Mouse (Mus musculus) frontal cortex, postnatal 10 days (tissue): ENCODE measurements around the gene Ppil4.
"Not testable (repeated sequence)": the region's sequence is repeated elsewhere in the genome, so short reads cannot be mapped to it uniquely, and the experiment has no call there.

ENCODE experiments used
- DNase-seq, 2 experiments: peaks; one replicate each; pipeline ENCODE4 v3.0.0; 2022; ENCODE audit warnings: low spot score in 2 of 2, mixed read lengths in 1 of 2

Gene Ppil4

GRCm38 (mm10) chr10:7792751-7793385, at the start of gene Ppil4, which contains the start of gene Ginm1:
Gene Ppil4, plus strand, starts transcription at chr10:7792891.
Gene Ginm1, minus strand, starts transcription at chr10:7792824.
- DNase-seq, result peak; percentile 82 to 91

GRCm38 (mm10) chr10:7745528-7745927, 47.2 kb upstream of the Ppil4 start:
- DNase-seq, result not testable (repeated sequence)

- DNase-seq, result no peak
Measured at GRCm38 (mm10) chr10:7748752-7749151, 43.9 kb upstream of the Ppil4 start.

GRCm38 (mm10) chr10:7757544-7757943, 35.1 kb upstream of the Ppil4 start:
- no peak for DNase-seq

GRCm38 (mm10) chr10:7772346-7772745, 20.3 kb upstream of the Ppil4 start:
- no peak for DNase-seq

GRCm38 (mm10) chr10:7772769-7773168, 19.9 kb upstream of the Ppil4 start:
- DNase-seq, result no peak

GRCm38 (mm10) chr10:7775421-7775820, 17.3 kb upstream of the Ppil4 start:
- no peak for DNase-seq

- no peak for DNase-seq
Measured at GRCm38 (mm10) chr10:7778361-7778760, 14.3 kb upstream of the Ppil4 start.

- DNase-seq, result no peak
Measured at GRCm38 (mm10) chr10:7779751-7780237, 12.9 kb upstream of the Ppil4 start.

GRCm38 (mm10) chr10:7780238-7781176, 12.2 kb upstream of the Ppil4 start:
- DNase-seq, result peak; percentile 67 to 83

- DNase-seq, result no peak
Measured at GRCm38 (mm10) chr10:7781214-7781613, 11.5 kb upstream of the Ppil4 start.

GRCm38 (mm10) chr10:7787319-7787718, 5.4 kb upstream of the Ppil4 start:
- no peak for DNase-seq

GRCm38 (mm10) chr10:7792254-7792750, 389 bp upstream of the Ppil4 start:
- DNase-seq, result no peak

- no peak for DNase-seq
Measured at GRCm38 (mm10) chr10:7801258-7801657, 8.6 kb downstream of the Ppil4 start.

GRCm38 (mm10) chr10:7802519-7803140, 9.9 kb downstream of the Ppil4 start:
- no peak for DNase-seq

GRCm38 (mm10) chr10:7809937-7810336, 17.2 kb downstream of the Ppil4 start:
- DNase-seq, result peak in 1 of 2 experiments; percentile 35

- DNase-seq, result no peak
Measured at GRCm38 (mm10) chr10:7816476-7816875, 23.8 kb downstream of the Ppil4 start.

- DNase-seq, result no peak
Measured at GRCm38 (mm10) chr10:7818676-7819075, 26.0 kb downstream of the Ppil4 start.

GRCm38 (mm10) chr10:7819156-7819555, 26.5 kb downstream of the Ppil4 start:
- no peak for DNase-seq

- no peak for DNase-seq
Measured at GRCm38 (mm10) chr10:7819603-7820002, 26.9 kb downstream of the Ppil4 start.

- no peak for DNase-seq
Measured at GRCm38 (mm10) chr10:7820171-7820570, 27.5 kb downstream of the Ppil4 start.

GRCm38 (mm10) chr10:7821981-7822380, 29.3 kb downstream of the Ppil4 start:
- DNase-seq, result no peak
